Mouse (Mus musculus): Measurements from ENCODE around the gene Hoga1.

Gene Hoga1

DNA sequence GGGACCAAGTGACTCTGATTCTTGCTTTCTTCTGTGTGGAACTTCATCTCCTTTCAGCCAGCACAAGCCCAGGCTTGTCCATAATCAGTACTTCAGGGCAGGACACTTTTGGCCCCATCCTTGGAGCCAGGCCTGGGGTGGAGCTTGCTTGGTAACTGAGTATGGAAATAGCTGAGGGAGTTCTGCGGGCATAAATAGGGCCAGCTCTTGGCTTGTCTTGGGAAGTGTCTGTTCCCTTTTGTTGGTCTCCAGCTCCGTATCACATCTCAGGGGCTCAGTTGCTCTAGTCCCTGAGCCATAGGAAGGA is 22.9 kb upstream of the Hoga1 start:
- no peak for DNase-seq (ENCODE audit: low spot score)

- DNase-seq (ENCODE audit: low spot score) = peak; percentile 45
Observed at GRCm38 (mm10) chr19:42026158-42026557, 19.3 kb upstream of the Hoga1 start.

DNA sequence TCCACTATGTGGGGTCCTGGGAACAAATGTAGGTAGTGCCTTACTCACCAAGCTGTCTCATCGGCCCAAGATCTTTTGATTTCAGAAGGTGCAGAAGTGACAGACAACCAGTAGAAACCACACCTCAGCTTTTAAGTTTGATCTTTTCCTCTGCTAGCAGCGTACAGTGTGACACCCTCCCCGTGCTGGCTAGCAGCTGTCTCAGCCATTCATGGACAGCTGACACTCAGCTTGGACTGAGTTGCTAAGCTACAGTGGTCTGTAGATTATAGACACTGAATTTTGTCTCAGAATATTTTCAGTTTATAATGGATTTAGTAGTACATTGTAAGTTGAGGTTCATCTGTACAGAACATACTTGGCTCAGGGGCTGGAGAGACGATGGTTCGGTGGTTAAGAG is 14.3 kb upstream of the Hoga1 start:
- no peak for DNase-seq (ENCODE audit: low spot score)

- DNase-seq (ENCODE audit: low spot score) = no peak
Observed at GRCm38 (mm10) chr19:42033611-42034010, 11.8 kb upstream of the Hoga1 start.

GRCm38 (mm10) chr19:42034146-42034775 is 11.1 kb upstream of the Hoga1 start:
- DNase-seq (ENCODE audit: low spot score) = no peak

DNA sequence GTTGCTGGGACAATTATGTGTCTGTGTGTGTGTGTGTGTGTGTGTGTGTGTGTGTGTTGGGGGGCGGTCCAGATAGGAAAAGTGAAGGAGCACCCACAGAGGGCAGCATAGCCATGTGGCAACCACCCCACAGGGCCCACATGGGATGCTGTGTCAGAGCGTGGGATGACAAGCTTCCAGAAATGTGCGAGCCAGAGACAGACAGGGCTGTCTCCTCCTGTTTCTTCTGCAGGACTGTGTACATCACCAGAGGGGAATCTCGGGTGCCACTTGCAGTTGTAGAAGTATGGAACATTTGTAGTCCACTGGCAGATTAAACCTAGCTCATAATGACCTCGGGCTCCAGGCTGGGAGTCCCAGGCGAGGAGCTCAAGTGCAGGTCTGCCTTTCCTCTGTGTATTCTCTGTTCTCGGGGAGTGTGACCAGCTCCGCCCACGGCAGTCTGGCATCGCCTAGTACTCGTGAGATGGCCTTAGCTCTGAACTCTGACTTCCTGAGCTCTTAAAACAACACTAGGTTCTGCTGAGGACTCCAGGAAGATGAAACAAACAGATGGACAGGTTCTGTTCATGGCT is 10.4 kb upstream of the Hoga1 start:
- no peak for DNase-seq (ENCODE audit: low spot score)

DNA sequence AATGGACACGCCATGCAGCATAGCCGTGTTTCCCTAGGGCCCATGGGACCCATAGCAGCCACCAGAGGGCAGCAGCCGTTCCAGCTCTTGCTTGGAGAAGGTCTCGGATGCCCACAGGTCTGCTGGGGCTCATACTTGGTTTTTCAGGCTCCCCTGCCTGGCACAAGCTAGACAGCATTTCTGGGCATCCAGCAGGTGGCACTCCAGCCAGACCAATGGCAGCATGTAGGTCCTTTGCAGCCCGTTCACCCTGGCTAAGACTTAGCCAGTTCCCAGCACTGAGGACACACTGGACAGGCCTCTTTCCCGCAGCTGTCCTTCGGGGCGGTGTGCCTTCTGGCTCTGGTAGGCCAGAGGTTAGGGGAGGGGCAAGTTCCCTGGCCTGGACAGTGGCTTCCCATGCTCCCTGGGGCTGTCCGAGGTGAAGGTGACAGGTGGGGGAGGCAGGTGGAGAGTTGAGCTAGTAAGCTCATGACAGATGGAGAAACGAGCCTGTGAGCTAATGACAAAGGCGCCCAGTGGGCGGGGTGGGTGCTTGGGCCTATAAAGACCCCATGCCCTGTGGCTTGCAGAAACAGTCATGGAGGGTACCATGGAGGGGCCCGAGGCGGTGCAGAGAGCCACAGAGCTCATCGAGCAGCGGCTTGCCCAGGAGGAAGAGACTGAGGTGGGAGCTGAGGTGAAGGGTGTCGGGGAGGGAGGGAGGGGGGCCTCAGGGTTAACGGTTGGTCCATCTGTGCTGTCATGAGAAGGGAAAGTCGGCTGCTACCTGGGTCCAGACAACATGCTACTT is 9.8 kb upstream of the Hoga1 start, which contains the start of gene Ankrd2:
Gene Ankrd2 (plus strand): TSS at position 545 of the 793 bp plus-strand sequence.
- peak; percentile 82 for DNase-seq (ENCODE audit: low spot score)

GRCm38 (mm10) chr19:42036357-42036756 is 9.1 kb upstream of the Hoga1 start:
- DNase-seq (ENCODE audit: low spot score) = no peak

GRCm38 (mm10) chr19:42037167-42037702 is 8.2 kb upstream of the Hoga1 start:
- no peak for DNase-seq (ENCODE audit: low spot score)

- no peak for DNase-seq (ENCODE audit: low spot score)
Observed at GRCm38 (mm10) chr19:42038310-42038709, 7.1 kb upstream of the Hoga1 start.

DNA sequence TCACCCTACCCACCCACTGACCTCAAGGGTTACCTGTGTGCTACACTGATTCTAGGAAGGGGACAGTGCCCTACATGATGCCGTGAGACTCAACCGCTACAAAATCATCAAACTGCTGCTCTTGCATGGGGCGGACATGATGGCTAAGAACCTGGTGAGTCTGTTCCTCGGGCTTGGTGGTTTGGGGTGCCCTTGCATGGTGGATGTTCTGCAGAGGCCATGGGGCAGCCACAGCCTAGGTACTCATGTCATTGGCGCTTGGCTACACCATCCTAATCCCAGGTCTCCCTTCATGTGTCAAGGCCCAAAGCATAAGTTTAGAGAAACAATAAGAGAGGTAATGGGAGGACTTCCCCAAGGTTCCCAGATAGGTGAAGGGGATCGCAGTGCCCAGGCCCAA is 1.4 kb upstream of the Hoga1 start:
- no peak for DNase-seq (ENCODE audit: low spot score)

- no peak for DNase-seq (ENCODE audit: low spot score)
Observed at GRCm38 (mm10) chr19:42050251-42050650, 4.8 kb downstream of the Hoga1 start.

DNA sequence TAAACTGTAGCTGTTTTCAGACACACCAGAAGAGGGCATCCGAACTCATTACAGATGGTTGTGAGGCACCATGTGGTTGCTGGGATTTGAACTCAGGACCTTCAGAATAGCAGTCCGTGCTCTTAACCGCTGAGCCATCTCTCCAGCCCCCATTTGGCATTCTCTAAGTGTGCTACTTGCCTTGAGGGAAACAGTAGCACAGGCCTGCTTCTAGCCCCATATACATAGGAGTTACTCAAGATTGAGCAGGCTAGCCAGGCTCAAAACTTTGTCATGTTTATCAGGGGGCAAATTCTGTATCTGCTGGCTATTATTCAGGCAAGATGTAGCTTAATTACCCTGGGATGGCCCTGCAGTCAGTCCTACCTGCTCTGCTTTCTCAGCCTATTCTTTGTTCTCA is 5.9 kb downstream of the Hoga1 start:
- no peak for DNase-seq (ENCODE audit: low spot score)

GRCm38 (mm10) chr19:42051948-42052347 is 6.5 kb downstream of the Hoga1 start, which contains the start of gene 4933411K16Rik:
Gene 4933411K16Rik, plus strand, starts transcription at chr19:42052248.
- no peak for DNase-seq (ENCODE audit: low spot score)

GRCm38 (mm10) chr19:42054255-42054654 is 8.8 kb downstream of the Hoga1 start:
- DNase-seq (ENCODE audit: low spot score) = peak; percentile 67

GRCm38 (mm10) chr19:42055881-42056280 is 10.5 kb downstream of the Hoga1 start:
- DNase-seq (ENCODE audit: low spot score) = no peak

GRCm38 (mm10) chr19:42056719-42057409 is 11.5 kb downstream of the Hoga1 start:
- no peak for DNase-seq (ENCODE audit: low spot score)

DNA sequence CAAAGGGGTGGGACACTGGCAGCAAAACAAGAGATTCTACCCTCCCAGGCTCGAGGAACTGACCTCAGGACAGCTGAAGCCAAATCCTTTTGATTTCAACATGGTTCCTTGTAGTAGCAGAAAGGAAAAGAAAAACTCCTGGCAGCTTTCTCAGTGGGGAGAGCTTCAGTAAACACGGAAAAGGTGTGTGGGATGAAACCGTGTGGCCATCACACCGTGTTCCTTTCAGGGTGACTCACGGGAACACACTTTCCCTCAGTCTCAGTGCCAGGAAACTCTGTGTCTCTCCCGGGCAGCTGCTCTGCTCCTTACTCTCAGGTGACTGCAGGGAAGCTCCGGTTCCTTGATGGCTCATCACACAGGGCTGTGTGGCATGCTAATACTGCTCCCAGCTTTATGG is 13.0 kb downstream of the Hoga1 start:
- peak; percentile 48 for DNase-seq (ENCODE audit: low spot score)

DNA sequence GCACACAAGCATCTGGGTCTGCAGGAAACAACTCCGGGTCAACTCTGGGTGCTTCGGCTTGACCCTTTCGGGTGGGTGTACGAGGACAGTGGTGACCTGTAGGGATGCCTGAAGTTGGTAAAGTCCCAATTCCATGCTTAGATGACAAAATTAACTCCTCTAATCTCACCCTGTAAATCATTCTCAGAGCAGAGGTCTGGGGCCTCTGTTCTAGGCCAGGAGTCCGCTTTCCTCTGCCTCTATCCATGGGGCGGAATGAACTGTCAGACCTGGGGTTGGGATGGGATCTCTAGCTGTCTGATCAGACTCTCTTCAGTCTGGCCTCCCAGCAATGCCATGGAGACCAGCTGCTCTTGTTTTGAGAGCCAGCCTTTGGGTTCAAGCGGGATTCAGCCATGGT is 16.0 kb downstream of the Hoga1 start:
- no peak for DNase-seq (ENCODE audit: low spot score)

DNA sequence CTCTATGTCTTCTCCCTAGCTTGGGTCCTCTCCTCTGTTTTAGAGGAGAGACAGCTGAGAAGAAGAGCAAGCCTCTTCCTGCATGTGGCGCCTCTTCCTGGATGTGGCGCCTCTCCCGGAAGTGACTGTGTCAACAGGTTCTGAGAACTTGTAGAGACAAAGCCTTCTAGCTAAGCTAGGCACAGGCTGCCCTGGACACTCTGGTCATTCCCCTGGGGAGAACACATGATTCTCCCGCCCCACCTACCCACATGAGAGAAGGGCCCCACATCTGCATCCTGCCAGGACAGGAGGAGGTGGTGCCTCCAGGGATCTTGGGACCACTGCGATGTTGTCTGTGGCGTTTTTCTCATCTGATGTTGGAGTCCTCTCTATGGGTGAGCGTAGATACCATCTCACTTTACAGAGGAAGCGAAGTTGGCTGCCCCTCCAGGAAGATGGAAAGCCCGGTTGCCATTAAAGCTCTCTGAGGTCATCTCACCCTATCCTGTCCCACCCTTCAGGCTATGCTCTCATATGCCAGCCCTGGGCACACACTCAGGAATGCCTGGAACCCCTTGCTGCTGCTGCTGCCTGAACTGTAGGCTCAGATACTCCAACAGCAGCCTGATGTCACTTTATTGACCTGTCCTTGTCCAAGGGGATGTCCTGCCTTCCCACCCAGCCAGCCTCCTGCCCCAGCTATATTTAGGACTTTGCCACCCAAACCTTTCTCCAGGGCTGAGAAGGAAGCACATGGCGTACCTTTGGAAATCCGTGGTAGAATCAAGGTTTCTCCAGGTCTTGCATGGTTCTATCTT is 23.2 kb downstream of the Hoga1 start:
- DNase-seq (ENCODE audit: low spot score) = no peak

DNA sequence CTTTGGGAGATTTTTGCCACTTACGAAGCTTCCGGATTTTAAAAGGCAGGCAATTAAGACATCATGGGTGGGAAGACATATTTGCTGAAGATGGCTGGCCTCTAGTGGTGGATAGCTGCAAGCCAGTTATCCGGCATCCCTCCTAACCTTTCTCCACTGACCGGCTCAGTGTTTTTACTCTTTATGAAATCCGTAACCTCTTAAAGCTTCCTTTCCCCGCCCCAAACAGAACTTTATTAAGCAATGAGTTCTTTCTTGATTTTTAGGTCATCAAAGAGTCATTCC is 23.8 kb downstream of the Hoga1 start:
- no peak for DNase-seq (ENCODE audit: low spot score)

- DNase-seq (ENCODE audit: low spot score) = no peak
Observed at GRCm38 (mm10) chr19:42071221-42071620, 25.8 kb downstream of the Hoga1 start.

All from testis, postnatal 14 days (tissue).